Mouse (Mus musculus) fibroblast of lung, adult 2 months (primary cell): ENCODE measurements around the gene Capn11.

Experiments
- DNase-seq: peaks from one replicate; pipeline ENCODE4 v3.0.0-alpha.2; 2011; ENCODE audit warnings: low read depth

The Capn11 gene

DNA sequence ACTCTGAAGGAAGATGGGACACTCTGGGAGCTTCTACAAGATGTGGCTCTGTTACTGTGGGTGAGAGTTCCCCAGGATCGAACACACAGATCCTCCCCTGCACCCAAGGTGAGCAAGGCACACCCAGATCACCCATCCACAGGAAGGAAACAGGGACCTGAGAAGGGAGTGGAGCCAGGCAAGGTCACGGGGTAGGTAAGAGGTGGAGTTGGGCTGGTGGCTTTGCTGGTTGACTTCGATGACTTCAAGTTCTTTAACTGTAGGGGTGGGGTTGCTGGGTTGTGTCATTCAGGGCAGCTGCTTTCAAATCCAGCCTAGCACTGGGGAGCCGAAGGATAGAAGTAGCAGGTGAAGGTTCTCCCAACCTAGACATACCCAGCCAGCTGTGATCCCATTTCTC lies 23.7 kb upstream of the Capn11 start:
- no peak for DNase-seq

DNA sequence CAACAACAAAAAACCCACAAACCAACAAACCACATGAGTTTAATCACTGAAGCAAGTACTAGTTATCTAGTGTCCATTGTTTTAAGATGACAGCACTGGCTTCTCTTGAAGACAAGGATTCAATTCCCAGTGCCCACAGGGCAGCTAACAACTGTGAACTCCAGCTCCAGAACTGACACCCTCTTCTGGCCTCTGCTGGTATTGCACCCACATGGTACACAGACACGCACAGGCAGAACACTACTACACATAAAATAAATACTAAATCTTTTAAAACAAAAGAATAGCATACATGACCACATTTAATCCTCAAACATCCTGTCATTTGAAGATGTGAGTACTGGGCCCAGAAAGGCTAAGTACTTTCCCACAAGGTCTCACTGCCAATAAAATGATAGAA lies 22.5 kb upstream of the Capn11 start:
- no peak for DNase-seq

DNA sequence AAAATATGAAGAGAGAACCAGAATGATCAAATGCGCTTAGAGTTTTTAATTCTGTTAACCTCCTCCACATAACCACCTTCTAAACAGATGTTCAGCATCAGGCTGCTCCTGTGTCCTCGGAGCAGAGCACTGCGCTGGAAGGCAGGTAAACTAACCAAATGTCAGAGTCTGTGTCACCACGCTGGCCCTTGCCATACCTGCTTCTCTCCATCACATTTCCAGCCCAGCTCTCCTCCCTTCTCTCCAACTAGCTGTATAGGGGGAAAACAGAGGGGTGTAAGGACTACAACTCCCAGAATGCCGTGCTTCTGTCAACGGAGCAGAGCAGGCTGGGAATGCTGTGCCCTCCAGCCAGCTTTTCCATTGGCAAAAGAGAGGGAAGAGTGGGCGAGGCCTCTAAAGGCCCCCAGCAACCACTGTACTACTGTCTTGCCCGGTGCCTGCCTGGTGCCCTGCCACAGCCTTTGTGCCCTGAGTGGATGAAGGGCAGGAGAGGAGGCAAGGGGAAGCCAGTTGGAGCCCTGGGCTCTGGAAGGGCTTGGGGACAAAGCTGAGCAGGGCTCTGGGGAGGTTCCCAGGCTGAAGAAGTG lies 21.4 kb upstream of the Capn11 start:
- no peak for DNase-seq

DNA sequence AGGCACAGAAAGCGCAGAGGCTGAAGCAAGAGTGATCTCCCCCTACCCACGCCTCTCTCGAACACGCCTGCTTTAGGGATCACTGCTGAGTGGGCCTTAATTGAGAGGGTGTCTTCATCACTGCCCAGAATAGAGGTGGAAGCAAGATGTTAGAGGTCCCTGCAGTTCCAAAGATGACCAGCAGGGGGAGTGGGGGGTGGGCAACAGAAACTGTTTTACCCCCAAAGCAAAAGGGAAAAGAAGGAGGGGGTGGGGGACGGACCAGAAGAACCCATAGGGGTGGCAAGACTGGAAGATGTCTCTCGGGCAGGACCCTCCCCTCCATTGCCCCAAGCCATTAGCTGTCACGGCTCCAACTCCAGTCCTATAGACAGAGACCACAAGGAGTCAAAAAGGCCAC lies 19.0 kb upstream of the Capn11 start:
- DNase-seq = no peak

DNA sequence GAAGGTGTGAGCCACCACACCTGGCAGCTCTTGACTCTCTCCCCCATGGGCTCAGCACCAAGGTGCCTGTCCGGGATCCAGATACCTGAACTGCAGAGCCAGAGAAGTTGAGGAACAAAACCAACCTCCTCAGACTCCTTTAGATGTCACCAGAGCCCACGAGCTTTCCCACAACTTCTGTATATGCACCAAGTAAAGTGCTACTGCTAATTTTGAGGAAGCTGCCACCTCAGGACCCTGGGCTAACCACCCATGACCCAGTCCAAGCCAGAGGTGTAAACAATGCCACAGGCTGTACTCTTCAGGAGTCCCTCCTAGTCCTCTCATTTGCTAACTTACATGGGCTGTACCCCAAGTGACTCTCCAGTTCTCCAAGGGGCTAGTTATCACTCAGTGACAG lies 13.5 kb upstream of the Capn11 start:
- DNase-seq = no peak

DNA sequence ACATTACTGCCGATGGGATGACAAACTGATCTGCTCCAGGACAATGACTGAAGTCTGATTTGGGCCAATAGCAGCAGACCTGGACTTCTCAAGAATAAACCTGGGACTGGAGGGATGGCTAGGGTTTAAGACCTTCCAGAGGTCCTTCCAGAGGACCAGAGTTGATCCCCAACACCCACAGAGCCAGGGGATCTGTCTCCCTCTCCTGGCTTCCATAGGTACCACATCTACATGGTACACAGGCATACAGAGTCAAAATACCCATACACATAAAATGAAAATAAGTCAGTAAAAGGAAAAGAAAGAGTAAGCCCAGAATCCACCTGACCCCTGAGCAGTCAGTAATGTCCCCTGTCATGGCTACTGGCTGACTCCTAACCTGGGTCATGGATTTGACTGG lies 12.7 kb upstream of the Capn11 start:
- no peak for DNase-seq

DNA sequence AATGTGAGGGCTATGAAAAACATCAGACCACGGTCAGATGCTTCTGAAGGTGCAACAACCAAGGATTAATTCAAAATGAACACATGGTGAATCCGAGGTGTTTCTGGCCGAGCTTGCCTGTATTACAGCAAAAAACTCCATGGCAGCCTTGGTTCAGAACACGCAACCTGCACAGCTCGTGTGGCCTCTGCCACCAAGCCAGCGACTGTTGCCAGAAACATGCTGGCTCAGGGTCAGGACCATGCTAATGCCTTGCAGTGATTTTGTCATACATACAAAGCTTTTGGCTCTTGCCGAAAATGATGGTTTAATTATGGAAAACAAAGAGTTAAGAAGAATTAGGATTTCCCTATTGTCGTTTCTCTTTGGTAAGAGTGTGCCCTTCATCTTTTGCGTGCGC lies 8.9 kb upstream of the Capn11 start:
- no peak for DNase-seq

DNA sequence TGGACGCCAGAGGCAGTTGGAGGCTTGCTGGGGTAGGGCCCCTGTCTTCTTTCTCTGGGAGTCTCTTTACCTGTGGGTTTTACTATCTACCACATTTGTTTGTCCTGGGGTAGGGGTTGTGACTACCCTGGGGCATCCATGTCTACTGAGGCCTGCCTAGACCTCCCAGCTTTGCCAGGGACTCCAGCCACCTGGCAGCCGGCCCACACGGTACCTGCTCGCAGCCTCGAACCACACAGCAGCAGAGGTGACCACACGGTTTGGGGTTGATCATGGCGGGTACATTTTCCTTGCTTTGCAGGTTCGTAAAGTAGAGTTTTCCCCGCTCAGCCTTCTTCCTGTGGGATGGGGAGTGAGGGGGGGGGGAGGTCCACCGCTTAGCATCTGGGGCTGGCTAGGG lies 8.4 kb upstream of the Capn11 start:
- DNase-seq = no peak

DNA sequence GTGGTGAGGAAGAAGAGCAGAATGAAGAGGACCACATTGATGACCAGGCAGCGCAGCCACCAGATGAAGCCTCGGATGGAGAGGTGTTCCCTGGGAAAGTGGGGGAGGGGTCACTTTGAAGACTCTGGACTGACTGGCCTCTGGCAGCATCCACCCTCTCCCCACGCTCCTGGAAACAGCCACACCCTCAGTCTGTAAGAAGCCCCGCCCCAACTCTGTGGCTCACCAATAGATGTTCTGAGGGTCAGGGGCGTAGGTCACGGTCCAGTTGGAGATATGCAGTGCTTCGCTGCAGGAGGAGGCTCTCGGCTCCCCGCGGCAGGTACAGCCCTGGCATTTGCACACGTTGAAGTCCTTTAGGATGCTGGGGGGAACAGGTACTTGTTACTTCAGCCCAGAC lies 7.0 kb upstream of the Capn11 start:
- DNase-seq = no peak

DNA sequence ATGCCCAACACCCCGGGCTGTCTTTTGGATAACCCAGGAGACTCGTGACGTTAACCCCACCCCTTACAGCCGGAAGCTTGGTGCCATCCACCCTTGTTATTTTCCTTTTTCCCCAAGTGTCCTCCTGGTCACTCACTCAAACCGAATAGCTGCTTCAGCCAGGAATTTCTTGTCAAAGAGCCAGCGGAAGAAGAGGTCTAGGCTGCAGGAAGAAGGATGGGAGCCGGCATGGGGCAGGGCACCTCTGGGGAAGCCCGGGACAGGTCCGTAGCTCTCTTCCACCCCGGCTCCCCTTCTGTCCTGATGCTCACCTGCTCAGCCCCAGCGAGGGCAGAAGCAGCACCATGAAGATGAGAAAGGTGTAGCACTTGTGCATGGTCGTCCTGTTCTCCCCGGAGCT lies 5.5 kb upstream of the Capn11 start:
- DNase-seq = no peak

DNA sequence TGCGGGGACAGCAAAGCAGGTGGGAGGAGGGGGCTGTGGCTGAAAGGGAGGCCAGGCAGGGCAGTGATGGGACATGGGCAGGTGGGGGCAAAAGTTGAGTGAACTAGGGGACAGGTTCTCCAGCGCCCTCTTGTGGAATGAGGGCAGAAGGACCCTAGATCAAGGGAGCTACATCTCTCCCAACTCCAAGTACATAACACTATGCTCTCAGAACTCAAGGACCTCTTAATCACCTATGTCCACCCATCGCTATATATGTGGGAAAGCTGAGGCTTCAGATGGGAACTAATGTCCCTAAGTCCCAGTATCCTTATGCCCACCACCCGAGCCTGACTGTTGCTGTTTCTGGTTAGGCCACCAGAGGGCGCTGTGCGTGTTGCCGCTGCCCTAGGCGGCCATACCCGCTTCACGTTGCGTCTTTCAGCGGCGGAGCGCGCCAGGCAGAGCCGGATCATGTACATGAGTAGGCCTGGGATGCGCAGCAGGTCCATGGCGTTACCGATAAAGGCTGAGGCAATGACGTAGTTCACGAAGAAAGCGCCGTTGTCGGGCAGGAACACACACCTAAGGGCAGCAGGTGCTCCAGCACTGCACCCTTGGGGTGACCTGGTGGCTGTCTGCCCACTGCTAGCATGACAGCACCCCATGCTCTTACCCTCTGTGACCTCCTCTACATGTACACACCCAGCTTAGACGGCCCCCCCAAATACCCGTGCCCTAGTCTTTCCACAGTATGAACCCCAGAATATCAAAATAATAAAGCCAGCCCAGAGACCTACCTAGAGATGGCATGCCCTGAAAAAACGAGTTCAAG lies 4.2 kb upstream of the Capn11 start:
- no peak for DNase-seq

DNA sequence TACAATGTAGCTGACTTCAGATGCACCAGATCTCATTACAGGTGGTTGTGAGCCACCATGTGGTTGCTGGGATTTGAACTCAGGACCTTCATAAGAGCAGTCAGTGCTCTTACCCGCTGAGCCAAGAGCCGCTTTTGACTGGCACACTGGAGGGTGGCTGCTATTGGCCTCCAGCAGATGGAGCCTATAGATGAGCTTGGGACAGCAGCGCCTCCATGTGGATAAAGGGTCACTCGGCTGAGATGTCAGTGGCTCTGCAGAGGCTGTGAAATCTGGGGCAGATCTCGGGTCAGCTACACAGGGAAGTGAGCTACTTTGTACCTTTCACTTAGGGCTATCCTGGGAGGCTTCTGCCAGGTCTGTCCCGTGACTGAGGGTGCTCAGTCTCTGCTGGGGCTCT lies 3.3 kb downstream of the Capn11 start:
- DNase-seq = no peak

DNA sequence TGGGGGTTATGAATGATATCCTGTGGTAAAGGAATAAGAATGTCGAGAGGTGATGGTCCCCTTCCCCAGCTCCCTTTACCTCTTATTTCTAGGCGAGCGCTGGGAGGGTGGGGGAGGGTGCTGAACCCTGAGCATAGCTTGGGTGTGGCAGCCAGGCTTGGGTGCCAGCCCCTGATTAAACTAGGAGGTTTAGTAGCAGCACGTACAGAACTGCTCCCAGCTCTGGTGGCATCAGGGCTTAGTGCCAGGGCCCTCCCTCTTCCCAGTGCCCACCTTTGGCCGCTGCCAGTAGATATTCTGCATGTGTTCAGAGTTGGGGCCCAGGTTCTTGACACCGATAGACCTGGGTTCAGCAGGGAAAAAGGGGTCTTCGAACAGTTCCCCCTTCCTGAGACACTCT lies 5.9 kb downstream of the Capn11 start:
- no peak for DNase-seq

DNA sequence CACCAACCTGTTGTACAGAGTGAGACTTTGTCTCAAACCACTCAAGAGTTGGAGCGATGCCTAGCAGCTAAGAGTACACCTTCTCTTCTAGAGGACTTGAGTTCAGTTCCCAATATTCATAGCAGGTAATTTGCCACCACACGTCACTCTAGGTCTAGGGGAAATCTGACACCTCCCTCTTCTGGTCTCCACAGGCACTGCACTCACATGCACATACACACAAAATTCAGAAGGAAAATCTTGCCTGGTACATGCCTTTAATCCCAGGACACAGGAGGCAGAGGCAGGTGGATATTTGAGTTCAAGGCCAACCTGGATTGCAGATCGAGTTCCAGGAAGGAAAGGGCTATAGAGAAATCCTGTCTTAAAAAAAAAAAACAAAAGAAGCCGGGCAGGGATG lies 14.9 kb downstream of the Capn11 start:
- no peak for DNase-seq

DNA sequence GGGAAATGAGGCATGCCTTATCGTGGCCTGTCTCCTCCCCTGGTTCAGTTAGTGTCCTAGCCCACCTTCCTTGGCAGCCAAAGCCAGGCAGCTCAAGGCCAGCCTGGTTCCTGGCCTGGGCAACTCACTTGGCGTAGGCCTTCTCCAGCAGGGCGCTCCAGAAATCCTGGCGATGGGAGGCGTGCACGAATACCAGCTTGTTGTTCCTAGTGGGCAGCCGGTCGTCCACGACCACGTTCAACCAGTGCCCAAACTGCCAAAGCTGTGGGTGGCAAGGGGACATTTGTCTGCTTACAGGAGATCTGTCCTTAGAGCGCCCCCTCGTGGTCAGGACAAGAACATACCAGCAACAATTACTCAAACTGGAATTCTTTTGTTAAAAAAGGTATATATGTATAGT lies 16.4 kb downstream of the Capn11 start:
- no peak for DNase-seq

DNA sequence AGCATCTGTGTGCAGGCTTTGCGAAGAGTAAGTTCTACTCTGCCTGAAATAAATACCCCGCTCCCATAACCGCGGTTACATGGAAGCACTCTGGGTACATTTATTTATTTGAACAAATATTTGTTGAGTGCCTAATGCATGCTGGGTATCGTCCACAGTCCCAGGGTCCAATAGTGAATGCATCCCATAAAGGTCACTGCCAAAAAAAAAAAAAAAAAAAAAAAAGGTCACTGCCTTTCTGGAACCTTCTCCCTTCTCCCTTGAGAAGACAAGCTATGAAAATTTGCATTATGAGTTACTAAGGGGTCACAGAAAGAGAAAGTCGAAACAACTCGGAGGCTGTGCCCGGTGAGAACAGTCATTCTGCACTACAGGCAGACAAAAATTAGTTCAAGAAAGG lies 17.1 kb downstream of the Capn11 start:
- no peak for DNase-seq

DNA sequence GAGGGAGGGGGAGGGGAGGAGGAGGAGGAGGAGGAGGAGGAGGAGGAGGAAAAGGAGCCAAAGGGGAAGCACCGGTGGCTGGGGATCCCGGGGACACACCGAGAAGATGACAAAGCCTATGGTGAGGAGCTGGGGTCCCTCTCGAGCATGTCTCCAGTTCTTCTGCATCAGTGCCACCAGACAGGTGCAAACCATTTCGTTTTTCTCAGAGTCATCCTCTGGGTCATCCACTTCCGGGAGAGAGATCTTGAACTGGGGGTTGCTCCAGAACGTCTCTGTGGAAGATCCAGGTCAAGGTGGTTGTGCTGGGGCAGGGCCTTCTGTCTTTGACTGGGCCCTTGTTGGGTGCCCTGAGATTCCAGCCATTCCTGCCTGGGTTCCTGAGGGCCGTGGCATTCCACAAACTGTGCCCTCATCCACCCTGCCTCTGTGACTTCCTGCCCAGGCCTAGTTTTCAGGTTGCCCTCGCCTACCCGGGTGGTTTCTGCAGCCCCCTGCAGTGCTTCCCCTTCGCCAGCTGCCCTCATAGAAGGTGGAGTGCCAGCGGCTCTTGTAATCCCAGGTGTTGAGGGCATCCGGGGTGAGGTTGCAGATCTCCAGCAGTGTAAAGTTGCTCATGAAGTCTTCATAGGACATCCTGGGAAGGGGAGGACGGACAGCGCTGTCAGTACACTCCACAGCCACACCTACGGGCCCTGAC lies 20.4 kb downstream of the Capn11 start:
- no peak for DNase-seq

DNA sequence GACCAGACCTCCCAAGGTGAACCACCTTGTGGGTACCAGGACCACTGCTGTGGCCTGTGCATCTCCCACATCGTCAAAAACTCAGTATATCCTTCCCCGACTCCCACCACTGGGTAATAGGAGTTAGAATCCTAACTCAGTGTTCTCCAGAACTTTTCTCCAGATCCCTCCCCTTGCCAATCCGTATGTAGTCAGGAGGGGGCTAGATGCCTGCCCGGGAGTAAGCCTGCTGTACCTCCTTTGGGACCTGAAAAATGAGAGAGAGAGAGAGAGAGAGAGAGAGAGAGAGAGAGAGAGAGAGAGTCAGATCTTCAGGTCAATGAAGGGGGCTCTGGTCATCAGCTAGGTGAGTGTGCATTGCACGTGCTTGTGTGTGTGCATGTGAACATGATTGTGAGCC lies 25.1 kb downstream of the Capn11 start:
- DNase-seq = no peak

DNA sequence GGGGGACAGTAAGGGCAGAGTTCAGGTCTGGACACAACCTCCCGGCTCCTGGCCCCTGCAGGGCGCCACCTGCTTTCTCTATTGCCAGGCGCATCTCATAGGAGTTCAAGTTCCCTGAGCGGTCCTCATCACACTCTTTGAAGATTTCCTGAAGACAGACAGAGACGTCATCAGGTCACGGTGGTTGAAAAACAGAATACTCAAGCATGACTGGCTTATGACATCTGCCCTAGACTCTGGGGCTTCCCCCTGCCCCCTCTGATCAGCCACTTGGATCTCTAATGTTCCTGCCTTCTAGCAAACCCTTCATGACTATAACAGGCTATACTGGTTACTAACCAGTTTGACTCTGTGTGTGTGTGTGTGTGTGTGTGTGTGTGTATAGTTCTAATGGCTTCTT lies 27.2 kb downstream of the Capn11 start:
- no peak for DNase-seq

DNA sequence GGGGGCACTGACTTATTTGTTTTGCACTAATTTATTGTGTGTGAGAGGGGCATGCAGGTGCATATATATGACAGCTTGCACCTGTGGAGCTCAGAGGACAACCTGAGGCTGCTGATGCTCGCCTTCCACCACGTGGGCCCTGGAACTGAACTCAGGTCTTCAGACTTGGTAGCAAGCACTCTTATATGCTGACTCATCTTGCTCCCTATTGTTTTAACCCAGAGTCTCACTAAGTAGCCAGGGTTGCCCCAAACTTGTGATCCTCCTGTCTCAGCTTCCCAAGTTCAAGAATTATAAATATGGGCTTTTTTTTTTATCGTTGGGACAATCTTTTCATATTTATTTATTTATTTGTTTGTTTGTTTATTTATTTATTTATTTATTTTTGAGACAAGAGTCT lies 28.1 kb downstream of the Capn11 start:
- DNase-seq = no peak

DNA sequence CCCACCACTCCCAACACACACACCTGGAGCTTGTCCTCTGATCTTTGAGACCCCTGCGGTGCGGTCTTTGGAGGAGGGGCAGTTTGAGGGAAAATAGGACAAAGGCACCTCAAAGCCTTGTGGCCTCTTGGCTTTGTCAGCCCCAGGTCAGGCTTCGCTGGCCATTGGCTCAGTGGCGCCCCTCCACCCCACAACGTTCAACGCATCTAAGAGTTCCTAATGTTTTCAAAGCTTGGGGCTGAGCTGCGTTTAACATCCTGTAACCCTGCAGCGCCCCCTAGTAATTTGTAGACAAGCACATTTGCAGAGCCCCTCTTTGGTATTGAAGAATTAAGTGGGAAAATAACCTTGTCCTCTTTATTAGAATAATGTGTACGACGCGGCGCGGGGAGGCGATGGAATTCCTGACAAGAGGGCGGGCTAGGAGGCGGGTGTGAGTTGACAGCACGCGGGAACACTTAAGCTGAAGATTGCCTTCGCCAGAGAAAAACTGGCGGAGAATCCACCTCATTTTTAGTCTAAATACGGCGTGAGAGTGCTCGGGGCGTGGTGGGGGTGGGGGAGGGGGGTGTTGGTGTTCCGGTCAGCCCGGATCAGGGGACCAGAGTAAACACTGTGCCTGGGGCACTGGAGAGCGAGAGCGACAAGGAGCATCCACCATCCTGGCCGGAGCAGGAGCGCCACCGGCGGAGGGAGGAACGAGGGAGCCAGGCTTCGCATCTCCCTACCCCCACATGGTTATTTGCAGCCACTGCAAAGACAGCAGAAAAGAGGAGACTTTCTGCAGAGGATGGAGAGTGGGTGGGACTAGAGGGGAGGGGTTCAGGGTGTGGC lies 29.0 kb downstream of the Capn11 start:
- no peak for DNase-seq
